Mouse (Mus musculus) heart, embryonic 12.5 days (tissue): Measurements from ENCODE around the gene Rnase4. TPM values are rescaled to one million over a fixed set of nuclear protein-coding genes. Genes with fewer than 3 reads are reported as not detected.
A peak's percentile ranks its signal among the peaks of the same experiment; 100 is the strongest.

Experiments used
- ATAC-seq: fragments of 200-750 bp; cut with Nextera tagmentation; 2 replicates; pipeline ENCODE4 v1.8.0; 2017; ENCODE audit warnings: moderate TSS enrichment, moderate library complexity; ENCODE audit not compliant: insufficient number of reproducible peaks, low FRiP score
- H3K27ac ChIP-seq: fragments of 300-500 bp; sonication (generic); 2 replicates; pipeline ENCODE4 v1.5.1; 2016; ENCODE audit warnings: mild to moderate bottlenecking, moderate library complexity; ENCODE audit not compliant: poor library complexity, severe bottlenecking
- H3K27me3 ChIP-seq: fragments of 300-500 bp; sonication (generic); replicated peaks from 2 replicates; pipeline ENCODE4 v1.6.1; 2016; ENCODE audit warnings: mild to moderate bottlenecking, moderate library complexity
- H3K36me3 ChIP-seq: fragments of 300-500 bp; sonication (generic); 2 replicates; pipeline ENCODE4 v1.6.1; 2016; ENCODE audit warnings: mild to moderate bottlenecking, moderate library complexity
- H3K4me1 ChIP-seq: fragments of 300-500 bp; sonication (generic); replicated peaks from 2 replicates; pipeline ENCODE4 v1.6.1; 2016; ENCODE audit warnings: mild to moderate bottlenecking
- H3K4me2 ChIP-seq: fragments of 300-500 bp; sonication (generic); 2 replicates; pipeline ENCODE4 v1.6.1; 2016; ENCODE audit warnings: mild to moderate bottlenecking, moderate library complexity
- H3K4me3 ChIP-seq: fragments of 300-500 bp; sonication (generic); 2 replicates; pipeline ENCODE4 v1.5.1; 2016; ENCODE audit warnings: mild to moderate bottlenecking
- H3K9ac ChIP-seq: fragments of 300-500 bp; sonication (generic); 2 replicates; pipeline ENCODE4 v1.6.1; 2016; ENCODE audit warnings: mild to moderate bottlenecking, moderate library complexity
- H3K9me3 ChIP-seq: fragments of 300-500 bp; sonication (generic); replicated peaks from 2 replicates; pipeline ENCODE4 v1.6.1; 2016; ENCODE audit warnings: mild to moderate bottlenecking, moderate library complexity
- WGBS: fragments of 180-500 bp; shearing (Covaris S2); methylation state at CpG from one replicate; pipeline ENCODE4 v1.1.7; 2016; 5-methylcytosine and 5-hydroxymethylcytosine counted together
- polyA plus RNA-seq: library from polyadenylated mRNA; unstranded; fragments of >200 nt; fragmentation: Nextera tagmentation; extraction: Ambion mirVana; gene quantifications from 2 replicates; pipeline ENCODE4 v1.2.1, GENCODE M21; 2016

Rnase4 gene
- polyA plus RNA-seq, 1 experiment from 2014 or later: 13.7 TPM

DNA sequence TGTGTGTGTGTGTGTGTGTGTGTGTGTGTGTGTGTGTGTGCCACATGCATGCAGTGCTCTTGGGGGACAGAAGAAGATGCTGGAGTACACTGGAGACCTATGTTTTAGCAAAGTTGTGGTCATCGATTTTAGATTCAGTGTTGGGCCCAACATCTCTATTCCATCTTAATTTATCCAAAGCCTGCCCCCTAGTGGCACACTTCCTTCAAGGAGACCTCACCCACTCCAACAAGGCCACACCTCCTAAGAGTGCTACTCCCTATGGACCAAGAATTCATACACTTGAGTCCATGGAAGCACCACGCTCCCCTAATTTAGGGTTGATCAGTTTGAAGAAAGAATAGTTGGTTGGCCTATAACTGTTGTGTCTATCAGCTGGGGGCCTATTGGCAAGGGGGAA, 21.3 kb upstream of the Rnase4 start:
- Histone ChIP-seq H3K27ac (no peak overlapping the region), H3K9me3 (no peaks in the 10 kb centered on the region), H3K4me1 (0 out of 2 replicates have a peak, but pooled peaks cover 5% of the 10 kb centered on the region), H3K9ac (no peak overlapping the region), H3K4me3 (no peak overlapping the region), H3K4me2 (no peak overlapping the region), H3K36me3 (no peaks in the 10 kb centered on the region), H3K27me3 (0 out of 2 replicates have a peak, but pooled peaks cover 4% of the 10 kb centered on the region)
- WGBS: 85% methylated on average over 2 of the region's 2 CpGs
- ATAC-seq: no peak

DNA sequence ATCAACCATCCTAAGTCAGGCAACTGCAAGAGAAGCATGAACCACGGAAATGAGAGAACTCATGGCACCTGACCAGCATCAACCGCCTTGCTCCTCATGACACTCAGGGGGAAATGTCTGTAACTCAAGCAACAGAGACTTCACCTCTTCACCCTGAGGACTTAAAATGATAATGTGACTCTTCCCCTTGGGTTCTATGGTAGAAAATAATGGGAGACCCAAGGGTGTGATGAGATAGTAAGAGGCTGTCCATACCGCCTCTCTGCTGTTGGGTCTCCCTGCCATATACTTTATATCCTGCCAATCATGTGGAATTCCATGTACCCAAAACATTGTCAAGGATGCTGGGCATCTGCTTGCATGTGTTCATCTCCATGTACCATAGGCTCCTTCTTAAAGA, 16.5 kb upstream of the Rnase4 start, which contains the start of gene Olfr750:
Olfr750 (minus strand) TSS at position 101 of the 400 bp plus-strand sequence.
- Histone ChIP-seq H3K36me3 (no peaks in the 10 kb centered on the region), H3K4me1 (no peaks in the 10 kb centered on the region), H3K9ac (no peak within 1 kb of the TSS), H3K9me3 (no peaks in the 10 kb centered on the region), H3K4me3 (no peak within 1 kb of the TSS), H3K4me2 (no peak within 1 kb of the TSS), H3K27ac (no peak within 1 kb of the TSS), H3K27me3 (0 out of 2 replicates have a peak, but pooled peaks cover 7% of the 10 kb centered on the region)
- ATAC-seq: no peak
- 76% methylated on average over 3 of the region's 3 CpGs for WGBS

DNA sequence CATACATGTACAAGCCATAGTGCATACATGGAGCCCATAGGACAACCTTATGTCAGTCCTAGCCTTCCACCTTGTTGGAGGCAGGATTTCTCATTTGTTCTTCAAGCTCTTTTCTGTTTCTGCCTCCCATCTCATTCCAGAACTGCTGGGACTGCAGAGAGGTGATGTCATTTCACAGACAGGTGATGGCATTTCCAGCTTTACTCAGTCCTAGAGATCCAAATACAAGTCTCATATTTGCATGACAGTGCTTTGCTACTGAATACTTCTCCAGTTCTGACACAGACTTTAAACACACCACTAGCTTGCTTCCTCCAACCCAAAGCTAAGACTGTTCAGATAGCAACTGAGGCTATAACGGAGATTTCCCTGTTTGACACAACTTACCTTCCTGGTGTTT, 11.7 kb upstream of the Rnase4 start:
- Histone ChIP-seq H3K4me2 (no peak overlapping the region), H3K9me3 (no peaks in the 10 kb centered on the region), H3K4me1 (peaks cover 5% of the 10 kb centered on the region; the same call in 1 of the 2 replicates), H3K27me3 (peaks cover 16% of the 10 kb centered on the region), H3K27ac (no peak overlapping the region), H3K9ac (no peak overlapping the region), H3K4me3 (no peak overlapping the region), H3K36me3 (no peaks in the 10 kb centered on the region)
- WGBS: 82% methylated on average over 1 of the region's 1 CpGs
- no peak for ATAC-seq

DNA sequence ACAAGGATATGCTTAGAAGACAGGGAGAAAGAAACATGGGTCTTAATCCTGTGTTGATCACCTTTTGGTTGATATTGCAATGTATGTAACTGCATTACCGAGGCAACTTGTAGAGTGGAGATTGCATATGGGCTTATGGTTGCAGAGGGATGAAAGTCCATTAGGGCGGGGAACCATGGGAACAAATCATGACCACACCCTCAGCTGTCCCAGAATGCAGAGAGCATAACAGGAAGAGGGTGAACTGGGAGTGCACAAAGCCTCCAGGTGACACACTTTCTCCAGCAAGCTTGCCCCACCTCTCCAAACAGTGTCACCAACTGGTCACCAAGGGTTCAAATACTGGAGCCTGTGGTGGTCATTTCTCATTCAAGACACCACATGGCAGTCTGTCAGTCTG, 9.8 kb upstream of the Rnase4 start:
- Histone ChIP-seq H3K36me3 (no peaks in the 10 kb centered on the region), H3K27ac (no peak overlapping the region), H3K4me3 (no peak overlapping the region), H3K9ac (no peak overlapping the region), H3K4me1 (peaks cover 5% of the 10 kb centered on the region; the same call in 1 of the 2 replicates), H3K4me2 (no peak overlapping the region), H3K9me3 (no peaks in the 10 kb centered on the region), H3K27me3 (peaks cover 13% of the 10 kb centered on the region)
- ATAC-seq: no peak
- 77% methylated on average over 2 of the region's 2 CpGs for WGBS

DNA sequence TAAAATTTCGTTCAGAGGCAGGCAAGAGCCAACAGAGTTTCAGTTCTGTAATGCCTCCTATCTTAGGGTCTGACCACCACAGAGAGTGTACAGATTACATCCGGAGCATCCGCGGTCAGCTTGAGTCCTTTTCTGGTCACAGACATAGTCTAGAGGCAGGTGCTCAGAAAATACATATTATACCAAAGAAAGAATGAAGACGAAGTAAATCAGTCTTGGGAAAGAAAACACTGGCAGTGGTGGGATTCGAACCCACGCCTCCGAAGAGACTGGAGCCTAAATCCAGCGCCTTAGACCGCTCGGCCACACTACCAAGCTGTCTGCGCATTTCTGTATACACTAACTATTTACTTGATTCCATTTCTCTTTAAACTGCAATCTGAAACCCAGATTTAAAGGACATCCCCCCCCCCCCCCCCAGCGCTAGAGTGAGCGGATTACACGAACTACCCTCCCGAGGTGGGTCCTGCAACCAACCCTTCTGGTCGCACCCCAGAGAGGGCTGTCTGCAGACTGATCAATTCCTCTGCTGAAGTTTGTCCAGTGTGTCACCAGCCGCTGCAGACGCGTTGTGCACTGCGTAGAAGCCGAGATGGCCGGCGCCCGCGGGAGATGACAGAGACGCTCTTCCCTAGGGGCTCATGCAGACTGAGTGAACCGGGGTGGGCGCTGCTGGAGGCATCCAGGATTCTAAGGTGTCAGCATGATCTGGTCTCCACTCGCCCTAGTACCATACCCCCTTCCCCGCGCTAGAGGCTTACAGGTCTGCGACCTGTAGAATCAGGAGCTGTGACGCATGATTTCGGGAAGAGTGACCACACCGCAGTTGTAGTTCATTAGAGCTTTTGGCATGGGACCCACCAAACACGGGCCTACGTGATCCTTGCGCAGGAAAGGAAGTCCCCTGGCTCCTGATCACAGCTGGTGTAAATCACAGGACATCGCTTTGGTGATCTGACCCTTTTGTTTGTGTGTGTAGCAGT, 8.0 kb upstream of the Rnase4 start:
- ATAC-seq: peak; percentile 70

DNA sequence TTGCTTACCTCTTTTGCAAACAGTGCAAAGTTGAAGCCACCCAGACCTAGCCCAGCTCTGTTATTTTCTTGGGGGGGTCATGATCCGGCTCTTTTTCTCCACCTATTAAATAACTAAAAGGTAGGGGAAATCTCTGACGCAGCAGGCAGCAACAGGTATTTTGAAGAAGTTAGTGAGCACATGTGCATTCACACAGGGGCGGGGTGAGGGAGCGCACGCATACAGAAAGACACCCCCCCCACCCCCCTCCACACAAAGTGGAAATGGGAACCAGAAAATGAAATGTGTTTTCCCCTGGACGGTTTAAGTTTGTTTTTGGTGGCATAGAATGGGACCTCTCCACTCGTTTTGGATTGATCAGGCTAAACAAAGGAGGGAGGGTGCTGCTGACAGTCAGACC, 7.1 kb upstream of the Rnase4 start:
- H3K27ac ChIP-seq: no peak overlapping the region
- ATAC-seq: no peak
- H3K9me3 ChIP-seq: no peaks in the 10 kb centered on the region
- peaks cover 13% of the 10 kb centered on the region for H3K27me3 ChIP-seq
- H3K4me2 ChIP-seq: peak overlapping the region; percentile 88
- H3K36me3 ChIP-seq: no peaks in the 10 kb centered on the region
- 13% methylated on average over 7 of the region's 7 CpGs for WGBS
- peak overlapping the region; percentile 60 for H3K4me3 ChIP-seq
- no peak overlapping the region for H3K9ac ChIP-seq
- peaks cover 5% of the 10 kb centered on the region; the same call in 1 of the 2 replicates for H3K4me1 ChIP-seq

More for the DNA sequence above, 8.0 kb upstream of the Rnase4 start:
- Histone ChIP-seq H3K9ac (peak overlapping the region; percentile 74), H3K4me1 (peaks cover 5% of the 10 kb centered on the region; the same call in 1 of the 2 replicates), H3K9me3 (no peaks in the 10 kb centered on the region), H3K4me3 (peak overlapping the region; percentile 60), H3K27me3 (peaks cover 13% of the 10 kb centered on the region), H3K27ac (no peak overlapping the region), H3K36me3 (no peaks in the 10 kb centered on the region), H3K4me2 (peak overlapping the region; percentile 88)
- 4% methylated on average over 40 of the region's 40 CpGs for WGBS

DNA sequence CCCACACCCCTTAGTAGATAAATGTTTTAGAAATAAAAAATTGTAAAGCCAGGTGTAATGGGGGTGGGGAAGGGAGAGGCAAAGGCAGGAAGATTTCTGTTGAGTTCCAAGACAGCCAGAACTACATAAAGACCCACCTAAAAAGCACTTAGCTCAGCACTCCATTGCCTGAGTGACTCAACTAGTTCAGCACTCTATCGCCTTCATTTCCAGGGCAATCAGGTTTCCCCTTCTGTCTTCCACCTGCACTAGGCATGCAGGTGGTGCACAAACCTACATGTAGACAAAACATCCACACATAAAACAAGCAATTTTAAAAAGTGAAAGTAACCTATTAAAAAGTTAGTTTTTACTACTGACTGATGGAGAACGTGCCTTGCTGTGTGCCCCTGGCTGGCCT, 5.8 kb upstream of the Rnase4 start:
- Histone ChIP-seq H3K4me2 (no peak overlapping the region), H3K27me3 (peaks cover 8% of the 10 kb centered on the region), H3K4me3 (no peak overlapping the region), H3K9me3 (no peaks in the 10 kb centered on the region), H3K4me1 (peaks cover 5% of the 10 kb centered on the region; the same call in 1 of the 2 replicates), H3K36me3 (no peaks in the 10 kb centered on the region), H3K9ac (no peak overlapping the region), H3K27ac (no peak overlapping the region)
- WGBS: 79% methylated on average over 2 of the region's 2 CpGs
- ATAC-seq: no peak

DNA sequence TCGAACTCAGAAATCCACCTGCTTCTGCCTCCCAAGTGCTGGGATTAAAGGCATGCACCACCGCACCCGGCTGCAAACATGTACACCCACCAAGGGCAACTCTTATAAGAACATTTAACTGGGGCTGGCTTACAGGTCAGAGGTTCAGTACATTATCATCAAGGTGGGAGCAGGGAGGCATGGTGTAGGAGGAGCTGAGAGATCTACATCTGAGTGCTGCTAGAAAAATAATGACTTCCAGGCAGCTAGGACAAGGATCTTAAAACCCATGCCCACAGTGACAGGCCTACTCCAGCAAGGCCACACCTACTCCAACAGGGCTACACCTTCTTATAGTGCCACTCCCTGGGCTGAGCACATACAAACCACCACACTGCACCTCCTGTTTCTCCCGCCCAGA, 5.0 kb upstream of the Rnase4 start:
- Histone ChIP-seq H3K4me2 (no peak overlapping the region), H3K27ac (no peak overlapping the region), H3K4me1 (peaks cover 5% of the 10 kb centered on the region; the same call in 1 of the 2 replicates), H3K9ac (no peak overlapping the region), H3K4me3 (no peak overlapping the region), H3K9me3 (no peaks in the 10 kb centered on the region), H3K36me3 (no peaks in the 10 kb centered on the region), H3K27me3 (0 out of 2 replicates have a peak, but pooled peaks cover 3% of the 10 kb centered on the region)
- ATAC-seq: no peak
- 77% methylated on average over 4 of the region's 4 CpGs for WGBS

DNA sequence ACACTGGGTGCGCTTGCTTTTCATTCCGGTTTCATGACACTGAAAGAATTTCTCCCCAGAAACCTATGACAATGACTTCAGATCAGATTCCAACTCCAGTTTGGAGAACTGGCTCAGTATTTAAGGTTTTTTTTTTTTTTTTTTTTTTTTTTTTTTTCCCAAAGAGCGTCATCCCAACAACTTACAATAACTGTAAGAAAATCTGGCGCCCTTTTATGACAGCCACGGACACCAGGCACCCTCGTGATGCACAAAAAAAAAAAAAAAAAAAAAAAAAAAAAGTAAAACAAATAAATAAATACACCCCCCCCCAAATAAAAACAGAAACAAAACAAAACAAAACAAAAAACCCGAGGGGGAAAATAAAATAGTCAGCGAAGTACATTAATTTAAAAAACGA, 3.1 kb upstream of the Rnase4 start:
- Histone ChIP-seq H3K27ac (no peak overlapping the region), H3K4me1 (peaks cover 4% of the 10 kb centered on the region; the same call in 1 of the 2 replicates), H3K4me2 (peak overlapping the region; percentile 78), H3K36me3 (no peaks in the 10 kb centered on the region), H3K9me3 (no peaks in the 10 kb centered on the region), H3K4me3 (peak overlapping the region; percentile 75), H3K27me3 (no peaks in the 10 kb centered on the region), H3K9ac (no peak overlapping the region)
- WGBS: 14% methylated on average over 9 of the region's 9 CpGs
- ATAC-seq: no peak

DNA sequence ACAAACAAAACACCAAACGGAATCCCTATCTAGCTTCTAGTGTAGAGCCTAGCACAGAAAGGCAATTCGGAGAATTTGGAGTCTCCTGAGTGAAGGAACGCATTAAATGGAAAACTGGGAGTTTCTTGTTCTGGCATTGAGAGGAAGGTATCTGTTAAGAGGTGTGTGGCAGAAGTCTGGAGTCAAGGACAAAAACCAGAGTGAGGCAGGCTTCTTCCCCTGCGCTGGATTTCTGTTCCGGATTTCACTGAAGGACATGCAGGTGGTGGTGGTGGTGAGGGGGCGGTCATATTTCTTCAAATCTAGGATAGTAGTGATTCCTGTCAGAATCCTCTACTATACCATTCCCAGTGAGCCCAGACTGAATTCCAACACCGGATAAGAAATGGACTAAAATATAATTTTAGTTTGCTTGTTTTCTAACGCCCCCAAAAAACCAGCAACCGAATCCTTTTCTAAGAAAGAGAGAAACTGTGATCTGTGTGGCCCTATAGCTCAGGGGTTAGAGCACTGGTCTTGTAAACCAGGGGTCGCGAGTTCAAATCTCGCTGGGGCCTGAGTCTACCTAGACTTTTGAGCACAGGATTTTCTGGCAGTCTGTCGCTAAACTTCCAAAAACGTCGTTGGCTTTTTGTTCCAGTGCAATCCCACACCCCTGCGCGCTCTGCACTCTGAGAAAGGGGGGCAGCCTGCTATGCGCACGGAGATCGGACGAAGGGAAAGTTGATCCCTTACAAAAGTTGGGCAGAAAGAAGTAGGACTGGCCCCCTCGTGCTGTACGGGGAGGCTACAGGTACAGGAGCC, 2.5 kb upstream of the Rnase4 start:
- H3K27ac ChIP-seq: peak overlapping the region; percentile 77
- H3K9ac ChIP-seq: peak overlapping the region; percentile 70
- ATAC-seq: peak; percentile 49

More for the DNA sequence above, 2.5 kb upstream of the Rnase4 start:
- peak overlapping the region; percentile 78 for H3K4me2 ChIP-seq
- H3K36me3 ChIP-seq: no peaks in the 10 kb centered on the region
- peaks cover 4% of the 10 kb centered on the region; the same call in 1 of the 2 replicates for H3K4me1 ChIP-seq
- under 1% methylated on average over 23 of the region's 23 CpGs for WGBS
- H3K4me3 ChIP-seq: peak overlapping the region; percentile 75
- H3K27me3 ChIP-seq: no peaks in the 10 kb centered on the region
- no peaks in the 10 kb centered on the region for H3K9me3 ChIP-seq
